Mouse (Mus musculus): ENCODE results near the gene Prpf4b. TPM values are rescaled to one million over a fixed set of nuclear protein-coding genes. Genes with fewer than 3 reads are reported as not detected.
"Not testable (repeated sequence)": the region's sequence is repeated elsewhere in the genome, so short reads cannot be mapped to it uniquely, and the experiment has no call there.

The Prpf4b gene
- polyA plus RNA-seq, 1 experiment from 2014 or later = 61.0 TPM

DNA sequence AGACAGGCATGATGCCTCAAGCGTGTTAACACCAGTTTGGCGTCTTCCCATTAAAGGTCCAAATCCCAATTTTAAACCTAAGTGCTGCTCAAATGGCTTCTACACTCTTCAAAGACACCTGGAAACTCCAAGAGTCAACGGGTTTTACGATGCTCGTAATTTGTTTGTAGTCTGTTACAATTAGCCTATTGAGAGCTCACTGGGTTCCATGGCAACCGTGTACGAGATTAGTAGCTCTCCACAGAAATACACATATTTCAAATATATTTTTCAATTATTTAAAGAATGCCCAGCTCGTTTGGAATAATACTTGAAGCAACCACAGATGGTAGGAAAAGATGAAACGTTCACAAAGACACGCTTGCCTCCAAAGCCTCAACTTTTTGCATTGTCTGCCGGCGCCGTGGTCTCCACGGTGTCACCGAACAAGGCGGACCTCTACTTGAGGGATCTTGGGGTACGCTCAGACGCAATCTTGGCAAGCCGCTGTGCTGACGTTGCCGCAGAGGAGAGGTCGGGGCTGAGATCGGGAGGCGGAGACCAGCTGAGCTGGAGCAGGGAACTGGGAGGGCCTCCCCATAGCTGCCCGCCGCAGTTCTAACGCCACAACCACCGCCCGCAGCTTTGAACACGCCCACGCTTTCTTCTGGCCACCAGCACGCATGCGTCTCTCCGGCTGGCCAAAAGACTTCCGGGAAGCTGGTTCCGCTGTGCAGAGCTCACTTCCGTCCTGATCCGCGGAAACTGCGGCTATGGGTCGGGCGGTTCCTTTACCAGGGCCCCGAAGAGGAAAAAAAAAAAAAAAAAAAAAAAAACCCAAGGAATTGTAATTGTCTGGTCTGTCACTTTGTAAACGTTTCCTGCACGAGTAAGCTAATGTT is 1.1 kb upstream of the Prpf4b start:
- peak; percentile 95 for ATAC-seq (ENCODE audit: insufficient number of reproducible peaks, low FRiP score)

DNA sequence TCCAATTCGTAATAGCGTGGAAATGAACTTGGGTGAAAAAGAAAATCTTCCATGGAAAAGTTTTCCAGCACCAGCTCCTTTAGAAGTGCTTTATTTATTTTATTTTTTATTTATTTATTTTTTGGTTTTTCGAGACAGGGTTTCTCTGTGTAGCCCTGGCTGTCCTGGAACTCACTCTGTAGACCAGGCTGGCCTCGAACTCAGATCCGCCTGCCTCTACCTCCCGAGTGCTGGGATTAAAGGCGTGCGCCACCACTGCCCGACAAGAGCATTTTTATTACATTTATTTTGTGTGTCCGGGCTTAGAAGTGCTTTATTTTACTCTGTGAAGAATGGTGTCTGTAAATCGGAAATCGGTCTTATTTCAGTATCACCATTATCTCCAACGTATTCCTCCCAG is 366 bp upstream of the Prpf4b start:
- peak overlapping the region; percentile 96 for H3K9ac ChIP-seq
- H3K9me3 ChIP-seq (replicated peaks) = not testable (repeated sequence)

More for the DNA sequence above, 1.1 kb upstream of the Prpf4b start:
- Histone ChIP-seq H3K9ac (peak overlapping the region; percentile 73), H3K36me3 (peaks cover 2% of the 10 kb centered on the region; the same call in 1 of the 2 replicates), H3K4me2 (peak overlapping the region; percentile 91), H3K4me3 (peak overlapping the region; percentile 98), H3K27me3 (replicated peaks) (no peaks in the 10 kb centered on the region), H3K4me1 (replicated peaks) (peaks cover 18% of the 10 kb centered on the region), H3K27ac (ENCODE audit: poor library complexity, severe bottlenecking) (peak overlapping the region; percentile 100), H3K9me3 (replicated peaks) (no peaks in the 10 kb centered on the region)
- 4% methylated on average over 45 of the region's 45 CpGs for WGBS

GRCm38 (mm10) chr13:34875741-34876445 is 791 bp downstream of the Prpf4b start:
- Histone ChIP-seq H3K27ac (ENCODE audit: poor library complexity, severe bottlenecking) (peak overlapping the region; percentile 100), H3K4me3 (peak overlapping the region; percentile 98), H3K9me3 (replicated peaks) (no peaks in the 10 kb centered on the region), H3K9ac (peak overlapping the region; percentile 96), H3K4me2 (peak overlapping the region; percentile 91), H3K27me3 (replicated peaks) (no peaks in the 10 kb centered on the region), H3K36me3 (peaks cover 5% of the 10 kb centered on the region; the same call in 1 of the 2 replicates), H3K4me1 (replicated peaks) (peaks cover 22% of the 10 kb centered on the region)
- ATAC-seq (ENCODE audit: insufficient number of reproducible peaks, low FRiP score) = peak; percentile 74
- WGBS = under 1% methylated on average over 50 of the region's 50 CpGs

More for the DNA sequence above, 366 bp upstream of the Prpf4b start:
- H3K4me2 ChIP-seq = peak overlapping the region; percentile 91
- H3K27me3 ChIP-seq (replicated peaks); ATAC-seq (ENCODE audit: insufficient number of reproducible peaks, low FRiP score); H3K36me3 ChIP-seq: not testable (repeated sequence)
- peak overlapping the region; percentile 98 for H3K4me3 ChIP-seq
- 17% methylated on average over 13 of the region's 13 CpGs for WGBS
- peak overlapping the region; percentile 100 for H3K27ac ChIP-seq (ENCODE audit: poor library complexity, severe bottlenecking)
- peaks cover 22% of the 10 kb centered on the region for H3K4me1 ChIP-seq (replicated peaks)

GRCm38 (mm10) chr13:34876481-34876880 is 1.4 kb downstream of the Prpf4b start:
- Histone ChIP-seq H3K27me3 (replicated peaks) (no peaks in the 10 kb centered on the region), H3K9me3 (replicated peaks) (no peaks in the 10 kb centered on the region), H3K4me2 (peak overlapping the region; percentile 91), H3K4me1 (replicated peaks) (peaks cover 22% of the 10 kb centered on the region), H3K36me3 (peaks cover 5% of the 10 kb centered on the region; the same call in 1 of the 2 replicates), H3K4me3 (peak overlapping the region; percentile 98), H3K9ac (peak overlapping the region; percentile 96), H3K27ac (ENCODE audit: poor library complexity, severe bottlenecking) (peak overlapping the region; percentile 100; the same call in 1 of the 2 replicates)
- ATAC-seq (ENCODE audit: insufficient number of reproducible peaks, low FRiP score) = no peak
- WGBS = 5% methylated on average over 3 of the region's 3 CpGs

GRCm38 (mm10) chr13:34892871-34893270 is 17.8 kb downstream of the Prpf4b start:
- H3K4me1 ChIP-seq (replicated peaks) = no peaks in the 10 kb centered on the region
- H3K4me2 ChIP-seq = no peak overlapping the region
- H3K9ac ChIP-seq = no peak overlapping the region
- 89% methylated on average over 1 of the region's 1 CpGs for WGBS
- ATAC-seq (ENCODE audit: insufficient number of reproducible peaks, low FRiP score) = no peak
- H3K27me3 ChIP-seq (replicated peaks) = no peaks in the 10 kb centered on the region
- H3K27ac ChIP-seq (ENCODE audit: poor library complexity, severe bottlenecking) = no peak overlapping the region
- peaks cover 83% of the 10 kb centered on the region for H3K36me3 ChIP-seq
- no peak overlapping the region for H3K4me3 ChIP-seq
- no peaks in the 10 kb centered on the region for H3K9me3 ChIP-seq (replicated peaks)

DNA sequence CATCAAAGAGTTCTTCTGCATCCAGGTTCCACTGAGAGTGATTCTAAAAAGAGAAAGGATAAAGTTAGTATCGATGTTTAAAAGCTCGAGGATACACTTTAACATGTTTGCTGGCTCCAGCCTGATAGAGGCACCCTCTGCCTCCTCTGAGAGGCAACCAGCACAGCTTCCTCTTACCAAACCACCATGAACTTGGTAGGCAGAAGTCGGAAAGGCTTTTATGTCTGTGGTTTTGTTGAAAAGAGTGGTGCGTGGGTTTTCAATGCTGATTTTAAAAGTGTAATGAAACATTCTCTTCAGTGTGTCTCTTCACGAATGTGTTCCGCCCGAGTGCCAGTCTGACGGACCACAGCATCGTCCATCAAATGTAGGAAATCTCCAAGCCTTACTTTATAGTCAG is 39.5 kb downstream of the Prpf4b start:
- WGBS = 83% methylated on average over 9 of the region's 9 CpGs
- Histone ChIP-seq H3K4me1 (replicated peaks) (no peaks in the 10 kb centered on the region), H3K4me3 (no peak overlapping the region), H3K9ac (no peak overlapping the region), H3K27me3 (replicated peaks) (no peaks in the 10 kb centered on the region), H3K36me3 (no peaks in the 10 kb centered on the region), H3K9me3 (replicated peaks) (no peaks in the 10 kb centered on the region), H3K4me2 (no peak overlapping the region), H3K27ac (ENCODE audit: poor library complexity, severe bottlenecking) (no peak overlapping the region)
- ATAC-seq (ENCODE audit: insufficient number of reproducible peaks, low FRiP score) = no peak

GRCm38 (mm10) chr13:34916520-34917167 is 41.5 kb downstream of the Prpf4b start:
- Histone ChIP-seq H3K27ac (ENCODE audit: poor library complexity, severe bottlenecking) (no peak overlapping the region), H3K4me1 (replicated peaks) (no peaks in the 10 kb centered on the region), H3K4me2 (peak overlapping the region; percentile 72), H3K9me3 (replicated peaks) (no peaks in the 10 kb centered on the region), H3K9ac (0 out of 2 replicates have a peak overlapping the region, but pooled peaks have one; percentile 44), H3K27me3 (replicated peaks) (no peaks in the 10 kb centered on the region), H3K36me3 (no peaks in the 10 kb centered on the region), H3K4me3 (peak overlapping the region; percentile 42)
- 28% methylated on average over 37 of the region's 37 CpGs for WGBS
- peak; percentile 69; the same call in 1 of the 2 replicates for ATAC-seq (ENCODE audit: insufficient number of reproducible peaks, low FRiP score)

DNA sequence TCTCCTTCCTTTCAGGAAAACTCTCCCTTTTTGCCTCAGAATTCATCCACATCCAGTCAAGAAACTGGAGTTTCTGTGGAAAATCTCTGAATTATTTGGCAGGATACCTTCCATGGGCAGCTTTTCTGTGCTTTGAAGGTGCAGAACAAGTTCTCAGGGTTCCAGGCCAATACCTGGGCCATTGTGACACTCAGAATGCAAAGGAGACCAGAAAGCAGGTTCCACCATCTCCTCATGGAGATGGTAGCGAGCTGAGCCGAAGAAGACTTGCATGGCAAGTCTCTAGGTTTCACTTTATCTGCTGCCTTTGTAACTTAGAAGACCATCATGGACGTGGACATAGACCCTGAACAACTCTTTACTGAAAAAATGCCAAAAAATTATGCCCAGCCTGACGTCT is 49.1 kb downstream of the Prpf4b start, which contains the start of the genes Fam217a and 4933417A18Rik:
TSS of gene Fam217a (minus strand) at position 101 of the 400 bp plus-strand sequence.
TSS of gene 4933417A18Rik (plus strand) at position 200 of the 400 bp plus-strand sequence.
- Histone ChIP-seq H3K9me3 (replicated peaks) (no peaks in the 10 kb centered on the region), H3K4me3 (no peak within 1 kb of the TSS), H3K4me2 (no peak within 1 kb of the TSS), H3K27me3 (replicated peaks) (no peaks in the 10 kb centered on the region), H3K27ac (ENCODE audit: poor library complexity, severe bottlenecking) (no peak within 1 kb of the TSS), H3K9ac (no peak within 1 kb of the TSS), H3K4me1 (replicated peaks) (no peaks in the 10 kb centered on the region), H3K36me3 (no peaks in the 10 kb centered on the region)
- no peak for ATAC-seq (ENCODE audit: insufficient number of reproducible peaks, low FRiP score)
- 73% methylated on average over 4 of the region's 4 CpGs for WGBS

DNA sequence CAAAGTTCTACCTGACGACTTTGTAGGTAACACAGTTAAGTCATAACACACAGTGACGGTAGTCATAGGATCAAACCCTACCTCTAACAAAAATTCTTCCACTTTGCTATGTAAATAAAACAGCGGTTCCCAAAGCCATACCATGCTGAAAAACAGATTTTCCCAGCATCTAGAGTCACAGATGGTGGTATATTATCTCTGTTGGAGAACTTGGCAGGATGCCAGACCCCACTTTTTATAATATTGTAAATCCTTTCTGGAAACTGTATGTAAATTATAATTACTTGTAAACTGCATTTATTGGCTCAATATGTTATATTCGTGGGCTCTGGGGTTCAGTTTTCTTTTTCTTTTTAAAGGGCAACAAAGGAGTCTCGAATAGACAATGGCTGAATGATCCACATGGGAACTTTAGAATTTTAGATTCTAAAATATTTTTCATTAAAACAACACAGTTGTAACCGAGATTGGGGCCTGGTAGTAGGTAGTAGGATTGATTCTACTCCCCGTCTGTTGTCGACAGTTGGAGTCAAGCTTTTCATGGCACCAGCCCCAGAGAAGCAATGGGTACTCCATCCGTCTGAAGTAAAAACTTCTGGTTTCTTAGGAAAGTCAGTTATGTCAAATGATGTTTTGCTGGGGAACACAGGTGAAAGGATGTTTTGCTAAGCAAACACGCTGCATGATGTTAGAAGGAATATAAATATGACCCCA is 60.0 kb downstream of the Prpf4b start:
- 0 out of 2 replicates have a peak, but pooled peaks cover 4% of the 10 kb centered on the region for H3K27me3 ChIP-seq (replicated peaks)
- no peak overlapping the region for H3K27ac ChIP-seq (ENCODE audit: poor library complexity, severe bottlenecking)
- no peak overlapping the region for H3K9ac ChIP-seq
- H3K9me3 ChIP-seq (replicated peaks) = no peaks in the 10 kb centered on the region; the same call in 1 of the 2 replicates
- no peak overlapping the region for H3K4me3 ChIP-seq
- no peak overlapping the region for H3K4me2 ChIP-seq
- H3K36me3 ChIP-seq = no peaks in the 10 kb centered on the region
- no peaks in the 10 kb centered on the region for H3K4me1 ChIP-seq (replicated peaks)
- ATAC-seq (ENCODE audit: insufficient number of reproducible peaks, low FRiP score) = no peak
- 74% methylated on average over 10 of the region's 10 CpGs for WGBS

DNA sequence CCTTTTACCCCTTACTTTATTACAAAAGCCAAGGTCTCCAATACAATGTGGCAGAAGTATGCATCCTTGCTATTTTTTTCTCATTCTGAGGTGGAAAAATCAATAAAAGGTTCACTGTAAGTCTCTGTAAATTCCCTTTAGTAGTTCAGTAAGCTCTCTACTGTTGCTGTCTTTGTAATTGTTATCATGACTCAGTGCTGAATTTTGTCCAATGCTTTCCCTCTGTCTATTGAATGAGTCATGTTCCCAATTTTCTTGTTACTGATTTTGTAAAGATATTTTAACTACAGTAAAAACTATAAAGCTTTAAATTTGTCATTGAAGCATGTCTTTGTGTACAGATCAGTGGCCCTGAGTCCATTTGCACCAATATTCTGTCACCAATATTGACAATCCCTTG is 67.3 kb downstream of the Prpf4b start:
- no peak overlapping the region for H3K4me2 ChIP-seq
- no peak overlapping the region for H3K9ac ChIP-seq
- no peaks in the 10 kb centered on the region for H3K4me1 ChIP-seq (replicated peaks)
- peaks cover 27% of the 10 kb centered on the region; the same call in 1 of the 2 replicates for H3K27me3 ChIP-seq (replicated peaks)
- H3K36me3 ChIP-seq = no peaks in the 10 kb centered on the region
- no peak overlapping the region for H3K4me3 ChIP-seq
- no peak for ATAC-seq (ENCODE audit: insufficient number of reproducible peaks, low FRiP score)
- H3K9me3 ChIP-seq (replicated peaks) = no peaks in the 10 kb centered on the region; the same call in 1 of the 2 replicates
- H3K27ac ChIP-seq (ENCODE audit: poor library complexity, severe bottlenecking) = no peak overlapping the region
